Mouse (Mus musculus): ENCODE data around the gene Olfr473. TPM values are rescaled to one million over a fixed set of nuclear protein-coding genes. Genes with fewer than 3 reads are reported as not detected.

Gene Olfr473
- not detected for total RNA-seq (2023)

DNA sequence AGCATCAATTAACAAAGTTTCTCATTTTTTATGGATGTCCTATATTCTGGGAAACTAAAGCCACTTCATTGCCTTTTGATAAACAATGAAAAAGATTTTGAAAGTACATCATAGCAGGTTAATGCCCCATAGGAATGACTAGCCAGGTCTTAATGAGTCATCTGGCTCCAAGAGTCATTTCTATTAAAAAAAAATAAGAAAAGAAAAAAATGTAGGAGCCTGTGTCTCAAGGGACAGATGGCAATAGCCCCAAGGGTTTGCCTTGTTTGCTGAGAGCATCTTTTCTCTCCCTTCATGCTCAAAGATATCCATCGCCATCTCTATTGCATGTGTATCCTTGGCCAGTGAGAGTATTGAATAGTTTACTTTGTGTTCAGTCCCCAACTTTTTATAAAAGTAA lies at the start of gene Olfr473:
Gene Olfr473 (plus strand): TSS at position 301 of the 400 bp plus-strand sequence.

DNA sequence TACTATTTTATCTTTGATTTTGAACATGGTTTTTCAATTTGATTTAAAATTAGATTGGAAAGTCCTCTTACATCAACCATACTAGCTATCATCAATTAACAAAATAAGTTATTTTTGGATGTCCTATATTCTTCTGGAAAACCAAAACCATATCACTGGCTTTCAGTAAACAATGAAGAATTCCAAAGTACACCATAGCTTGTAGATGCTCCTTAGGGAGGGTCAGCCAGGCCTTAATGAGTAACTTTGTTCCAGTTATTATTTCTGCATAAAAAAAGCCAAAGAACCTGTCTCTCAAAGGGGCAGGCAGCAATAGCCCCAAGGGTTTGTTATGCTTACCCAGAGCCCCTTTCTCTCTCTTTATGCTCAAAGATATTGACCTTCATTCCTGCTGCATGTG lies 32.6 kb upstream of the Olfr473 start, which contains the start of gene Olfr472:
Gene Olfr472 (plus strand): TSS at position 301 of the 400 bp plus-strand sequence.

DNA sequence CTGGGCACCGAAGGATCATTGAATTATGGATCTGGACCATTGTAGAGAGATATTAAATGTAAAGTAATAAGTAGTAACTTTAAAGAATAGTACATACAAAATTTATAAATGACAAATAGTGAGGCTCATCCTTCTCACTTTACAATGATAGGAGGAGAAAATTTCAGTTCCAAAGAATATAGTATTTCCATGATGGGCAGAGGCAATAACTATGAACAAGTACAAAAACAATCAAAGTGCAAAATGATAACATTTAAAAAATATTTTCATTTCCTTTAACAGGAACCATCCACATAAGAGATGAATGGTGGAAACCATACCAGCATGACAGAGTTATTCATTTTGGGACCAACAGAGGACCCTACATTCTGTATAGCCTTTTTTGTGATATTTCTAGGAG lies 24.1 kb downstream of the Olfr473 start, which contains the start of gene Olfr474:
Gene Olfr474 (plus strand): TSS at position 301 of the 400 bp plus-strand sequence.

DNA sequence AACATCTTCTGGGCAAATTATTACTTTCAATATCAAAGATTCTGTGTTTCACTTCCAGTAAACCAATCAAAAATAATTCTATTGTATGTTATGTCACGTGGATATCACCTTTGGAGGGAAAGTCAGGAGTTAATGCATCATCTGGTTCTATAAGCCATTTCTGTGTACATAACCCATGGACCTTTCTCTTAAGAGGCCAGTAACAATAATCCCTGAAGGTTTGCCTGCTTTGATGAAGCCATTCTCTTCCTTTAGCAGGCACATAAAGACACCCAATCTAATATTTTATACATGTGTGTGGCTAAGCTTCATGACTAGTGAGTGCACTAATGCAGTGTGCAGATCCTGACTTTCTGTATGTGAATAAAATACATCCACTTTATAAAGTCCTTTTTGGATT lies 34.3 kb downstream of the Olfr473 start, which contains the start of gene Olfr476:
Gene Olfr476 (plus strand): TSS at position 301 of the 400 bp plus-strand sequence.

Other genes starting within 250 kb of the Olfr473 start
- not detected for gene Cyb5r2, start 172.4 kb upstream of the Olfr473 start, total RNA-seq (2023)
- gene Ovch2, start 129.2 kb upstream of the Olfr473 start, total RNA-seq (2023), result not detected
- gene Olfr467, start 118.2 kb upstream of the Olfr473 start, total RNA-seq (2023), result not detected
- gene Olfr469, start 104.9 kb upstream of the Olfr473 start, total RNA-seq (2023), result not detected
- gene Olfr470, start 83.0 kb upstream of the Olfr473 start, total RNA-seq (2023), result not detected
- not detected for gene Olfr472, start 32.5 kb upstream of the Olfr473 start, total RNA-seq (2023)
- not detected for gene Olfr474, start 24.2 kb downstream of the Olfr473 start, total RNA-seq (2023)
- not detected for gene Olfr476, start 34.4 kb downstream of the Olfr473 start, total RNA-seq (2023)
- not detected for gene Olfr477, start 56.2 kb downstream of the Olfr473 start, total RNA-seq (2023)
- gene Olfr478, start 103.5 kb downstream of the Olfr473 start, total RNA-seq (2023), result not detected
- not detected for gene Olfr479, start 120.2 kb downstream of the Olfr473 start, total RNA-seq (2023)
- gene Olfr480, start 136.9 kb downstream of the Olfr473 start, total RNA-seq (2023), result not detected
- not detected for gene Olfr481, start 149.4 kb downstream of the Olfr473 start, total RNA-seq (2023)
- 1 to 10 TPM; 1.0 to 1.7 TPM for gene Olfr482, start 167.1 kb downstream of the Olfr473 start, total RNA-seq (2023)
- not detected for gene Olfr483, start 170.4 kb downstream of the Olfr473 start, total RNA-seq (2023)
- not detected for gene Olfr484, start 197.0 kb downstream of the Olfr473 start, total RNA-seq (2023)
- gene Olfr485, start 229.4 kb downstream of the Olfr473 start, total RNA-seq (2023), result not detected
- gene Olfr486, start 242.3 kb downstream of the Olfr473 start, total RNA-seq (2023), result not detected

Measured in neutrophil, adult 59 days (primary cell).